Mouse (Mus musculus) heart, embryonic 13.5 days (tissue): ENCODE measurements at regions not wholly inside any gene's neighbourhood (a gene's known extent, or its start where the extent isn't known, plus 50 kb on each side); places are given as distances from the start of the nearest gene placed in this dataset.
"Not testable (repeated sequence)": the region's sequence is repeated elsewhere in the genome, so short reads cannot be mapped to it uniquely, and the experiment has no call there.

Experiments
- ATAC-seq: fragments of 200-750 bp; cut with Nextera tagmentation; 2 replicates; pipeline ENCODE4 v1.8.0; 2017; ENCODE audit warnings: moderate TSS enrichment; ENCODE audit not compliant: insufficient number of reproducible peaks, low FRiP score, low TSS enrichment; ENCODE audit errors: extremely low read depth
- H3K27ac ChIP-seq: fragments of 300-500 bp; sonication (generic); replicated peaks from 2 replicates; pipeline ENCODE4 v1.5.1; 2015; ENCODE audit warnings: moderate library complexity, mild to moderate bottlenecking, inconsistent platforms
- H3K27me3 ChIP-seq: fragments of 300-500 bp; sonication (generic); replicated peaks from 2 replicates; pipeline ENCODE4 v1.6.1; 2015; ENCODE audit warnings: mild to moderate bottlenecking, inconsistent platforms
- H3K36me3 ChIP-seq: fragments of 300-500 bp; sonication (generic); 2 replicates; pipeline ENCODE4 v1.6.1; 2015; ENCODE audit warnings: mild to moderate bottlenecking, inconsistent platforms
- H3K4me1 ChIP-seq: fragments of 300-500 bp; sonication (generic); 2 replicates; pipeline ENCODE4 v1.6.1; 2015; ENCODE audit warnings: inconsistent platforms
- H3K4me2 ChIP-seq: fragments of 300-500 bp; sonication (generic); 2 replicates; pipeline ENCODE4 v1.6.1; 2015; ENCODE audit warnings: inconsistent platforms, mild to moderate bottlenecking, moderate library complexity
- H3K4me3 ChIP-seq: fragments of 300-500 bp; sonication (generic); 2 replicates; pipeline ENCODE4 v1.5.1; 2015; ENCODE audit warnings: moderate library complexity, mild to moderate bottlenecking, inconsistent platforms
- H3K9ac ChIP-seq: fragments of 300-500 bp; sonication (generic); 2 replicates; pipeline ENCODE4 v1.6.1; 2015; ENCODE audit warnings: inconsistent platforms, mild to moderate bottlenecking, moderate library complexity
- H3K9me3 ChIP-seq: fragments of 300-500 bp; sonication (generic); 2 replicates; pipeline ENCODE4 v1.6.1; 2016; ENCODE audit warnings: inconsistent platforms
- WGBS: fragments of 180-500 bp; shearing (Covaris S2); methylation state at CpG from one replicate; pipeline ENCODE4 v1.1.7; 2015; ENCODE audit warnings: mixed read lengths; 5-methylcytosine and 5-hydroxymethylcytosine counted together

DNA sequence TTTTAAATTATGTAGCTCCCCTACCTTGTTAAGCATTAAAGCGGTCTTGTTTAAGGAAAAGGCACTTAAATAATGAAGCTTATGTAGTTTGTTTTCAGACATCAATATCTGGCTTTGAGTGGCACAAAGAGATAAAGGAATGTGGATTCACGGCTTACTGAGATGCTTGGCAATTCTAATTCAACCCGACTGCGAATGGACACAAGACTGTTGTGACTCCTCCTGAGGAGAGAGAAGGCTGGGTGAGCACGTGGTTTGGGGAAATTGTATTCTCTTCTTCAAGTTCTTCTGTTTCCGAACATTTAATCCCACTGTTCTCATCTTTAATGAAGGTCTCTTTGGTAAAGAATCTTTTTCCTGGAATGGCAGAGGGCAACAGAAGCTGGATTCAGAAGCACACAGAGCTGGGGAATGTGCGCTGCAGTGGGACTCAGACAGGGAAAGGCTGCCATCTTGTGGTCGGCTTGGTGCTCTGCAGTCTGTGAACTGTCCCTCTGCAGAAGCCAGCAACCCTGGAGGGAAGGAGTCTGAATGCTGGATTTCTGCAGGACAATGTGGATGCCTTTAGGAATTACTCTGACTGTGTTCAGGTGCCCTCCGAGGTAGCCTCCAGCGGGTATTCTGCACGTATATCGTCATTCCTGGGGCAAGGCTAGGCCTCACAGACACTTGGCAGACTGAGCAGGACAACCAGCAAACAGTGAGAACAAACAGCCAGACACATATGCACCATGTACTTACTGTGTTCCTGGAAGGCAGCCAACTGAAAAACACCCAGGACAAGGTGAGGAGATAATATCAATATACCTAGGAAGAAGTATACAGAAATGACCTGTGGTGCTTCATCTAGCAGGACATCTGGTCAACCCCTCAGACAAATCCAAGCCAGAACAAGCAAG is 54.0 kb upstream of the Pax1 start:
- Histone ChIP-seq H3K9ac (no peak overlapping the region), H3K4me2 (no peak overlapping the region), H3K4me3 (no peak overlapping the region), H3K4me1 (no peaks in the 10 kb centered on the region), H3K27ac (no peak overlapping the region), H3K27me3 (peaks cover 55% of the 10 kb centered on the region), H3K9me3 (no peaks in the 10 kb centered on the region), H3K36me3 (no peaks in the 10 kb centered on the region)
- ATAC-seq: no peak
- WGBS: 16% methylated on average over 12 of the region's 12 CpGs

DNA sequence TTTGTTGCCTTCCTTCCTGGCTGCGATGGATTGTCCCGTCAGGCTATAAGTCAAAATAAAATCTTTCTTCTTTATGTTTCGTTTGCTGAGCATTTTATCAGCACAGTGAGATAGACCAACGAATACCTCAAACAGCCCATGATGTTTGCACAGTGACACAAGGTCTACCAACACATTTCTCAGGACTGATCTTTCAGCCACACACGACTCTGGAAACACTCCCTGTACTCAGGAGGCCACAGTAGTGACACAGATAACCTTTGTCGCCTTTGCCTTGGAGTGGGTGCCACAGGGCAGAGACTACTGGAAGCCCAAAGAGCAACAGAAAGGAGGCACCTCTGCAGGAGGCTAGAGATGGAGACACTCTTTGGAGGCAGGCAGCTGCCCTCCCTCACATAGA is 55.0 kb upstream of the Pax1 start:
- no peaks in the 10 kb centered on the region for H3K9me3 ChIP-seq
- 46% methylated on average over 6 of the region's 6 CpGs for whole genome bisulfite sequencing
- no peak overlapping the region for H3K9ac ChIP-seq
- ATAC-seq: no peak
- no peaks in the 10 kb centered on the region for H3K4me1 ChIP-seq
- H3K4me3 ChIP-seq: no peak overlapping the region
- H3K27me3 ChIP-seq: peaks cover 55% of the 10 kb centered on the region
- no peak overlapping the region for H3K4me2 ChIP-seq
- H3K36me3 ChIP-seq: no peaks in the 10 kb centered on the region
- no peak overlapping the region for H3K27ac ChIP-seq

DNA sequence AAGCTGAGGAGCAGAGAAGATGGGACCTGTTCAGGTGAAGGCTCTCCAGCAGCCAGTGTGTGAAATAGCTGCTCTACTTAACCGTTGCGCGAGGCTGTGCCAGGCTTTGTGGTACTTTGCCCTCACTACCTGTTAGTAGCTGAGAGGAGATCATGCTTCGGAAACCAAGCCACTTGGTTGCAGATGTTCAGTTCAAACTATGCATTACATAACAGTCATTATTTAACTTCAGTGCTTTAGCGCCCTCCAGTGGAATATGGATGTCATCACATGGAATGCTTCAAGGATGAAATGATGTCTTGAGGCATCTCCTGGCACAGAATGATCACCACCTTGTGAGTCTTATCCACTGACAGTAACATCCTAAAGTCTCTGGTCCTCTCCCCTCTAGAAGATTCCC is 56.5 kb upstream of the Pax1 start:
- no peak overlapping the region for H3K27ac ChIP-seq
- H3K36me3 ChIP-seq: no peaks in the 10 kb centered on the region
- no peaks in the 10 kb centered on the region for H3K4me1 ChIP-seq
- no peak overlapping the region for H3K4me3 ChIP-seq
- H3K4me2 ChIP-seq: no peak overlapping the region
- 25% methylated on average over 5 of the region's 5 CpGs for WGBS
- H3K27me3 ChIP-seq: peaks cover 51% of the 10 kb centered on the region
- no peak overlapping the region for H3K9ac ChIP-seq
- no peaks in the 10 kb centered on the region for H3K9me3 ChIP-seq
- ATAC-seq: no peak

DNA sequence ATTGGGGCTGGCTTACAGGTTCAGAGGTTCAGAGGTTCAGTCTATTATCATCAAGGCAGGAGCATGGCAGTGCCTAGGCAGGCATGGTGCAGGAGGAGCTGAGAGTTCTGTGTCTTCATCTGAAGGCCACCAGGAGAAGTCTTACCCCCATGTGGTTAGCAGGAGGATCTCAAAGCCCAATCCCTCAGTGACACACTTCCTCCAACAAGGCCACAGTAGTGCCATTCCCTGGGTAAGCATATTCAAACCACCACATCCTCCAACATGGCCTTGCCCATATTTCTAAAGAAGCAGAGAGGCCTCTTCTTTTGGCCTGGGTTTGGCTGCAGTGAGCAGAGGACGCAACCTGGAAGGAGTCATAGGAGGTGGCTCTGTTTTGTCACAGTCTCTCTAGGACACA is 61.2 kb upstream of the Pax1 start:
- 86% methylated on average over 1 of the region's 1 CpGs for WGBS
- H3K27me3 ChIP-seq: peaks cover 10% of the 10 kb centered on the region
- no peaks in the 10 kb centered on the region for H3K9me3 ChIP-seq
- no peaks in the 10 kb centered on the region for H3K36me3 ChIP-seq
- no peak for ATAC-seq
- no peak overlapping the region for H3K4me2 ChIP-seq
- H3K4me1 ChIP-seq: peaks cover 19% of the 10 kb centered on the region
- H3K4me3 ChIP-seq: no peak overlapping the region
- H3K9ac ChIP-seq: no peak overlapping the region
- no peak overlapping the region for H3K27ac ChIP-seq

DNA sequence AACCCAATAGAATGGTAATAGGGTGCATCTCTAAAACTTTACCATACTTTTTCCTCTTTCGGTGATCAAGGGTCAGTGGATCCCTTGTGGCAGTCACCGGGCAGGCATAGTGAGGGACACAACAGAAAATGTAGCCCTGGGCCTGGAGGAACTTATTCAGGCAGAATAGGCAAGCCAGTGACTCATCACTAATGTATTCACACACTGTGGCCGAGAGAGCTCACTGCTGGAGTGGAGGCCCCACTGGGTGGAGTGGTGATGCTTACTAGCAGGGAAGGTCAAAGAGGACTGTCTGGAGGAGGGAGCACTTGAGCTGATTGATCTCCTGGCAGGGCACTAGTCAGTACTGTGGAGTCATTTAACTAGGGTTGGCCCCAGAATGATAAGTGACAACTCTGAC is 62.4 kb upstream of the Pax1 start:
- Histone ChIP-seq H3K36me3 (no peaks in the 10 kb centered on the region), H3K27me3 (peaks cover under 1% of the 10 kb centered on the region; the same call in 1 of the 2 replicates), H3K4me2 (no peak overlapping the region), H3K4me3 (no peak overlapping the region), H3K9ac (no peak overlapping the region), H3K4me1 (peaks cover 19% of the 10 kb centered on the region), H3K9me3 (no peaks in the 10 kb centered on the region), H3K27ac (no peak overlapping the region)
- 52% methylated on average over 3 of the region's 3 CpGs for WGBS
- ATAC-seq: no peak

DNA sequence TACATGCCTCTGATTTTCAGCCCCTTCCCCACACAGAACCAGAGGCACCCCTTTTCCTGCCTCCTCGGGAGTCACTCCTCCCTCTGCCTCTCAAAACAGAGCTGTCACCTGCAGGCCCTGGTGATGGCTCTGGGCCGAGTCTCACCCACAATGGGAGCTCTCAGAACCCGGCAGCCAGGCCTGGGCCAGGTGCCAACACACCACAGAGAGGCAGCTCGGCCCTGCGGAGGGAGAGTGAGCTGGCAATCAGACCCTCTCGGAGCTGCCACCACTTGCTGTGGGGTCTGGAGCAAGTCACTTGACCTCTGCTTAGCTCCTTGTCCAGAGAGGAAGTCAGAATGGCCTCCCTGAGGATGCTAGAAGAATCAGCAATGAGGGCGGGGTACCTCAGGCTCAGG is 63.2 kb upstream of the Pax1 start:
- Histone ChIP-seq H3K9me3 (no peaks in the 10 kb centered on the region), H3K36me3 (no peaks in the 10 kb centered on the region), H3K9ac (no peak overlapping the region), H3K4me1 (peaks cover 19% of the 10 kb centered on the region), H3K4me3 (no peak overlapping the region), H3K27me3 (no peaks in the 10 kb centered on the region; the same call in 1 of the 2 replicates), H3K4me2 (no peak overlapping the region), H3K27ac (peak overlapping the region; percentile 42)
- 22% methylated on average over 7 of the region's 7 CpGs for WGBS
- no peak for ATAC-seq

DNA sequence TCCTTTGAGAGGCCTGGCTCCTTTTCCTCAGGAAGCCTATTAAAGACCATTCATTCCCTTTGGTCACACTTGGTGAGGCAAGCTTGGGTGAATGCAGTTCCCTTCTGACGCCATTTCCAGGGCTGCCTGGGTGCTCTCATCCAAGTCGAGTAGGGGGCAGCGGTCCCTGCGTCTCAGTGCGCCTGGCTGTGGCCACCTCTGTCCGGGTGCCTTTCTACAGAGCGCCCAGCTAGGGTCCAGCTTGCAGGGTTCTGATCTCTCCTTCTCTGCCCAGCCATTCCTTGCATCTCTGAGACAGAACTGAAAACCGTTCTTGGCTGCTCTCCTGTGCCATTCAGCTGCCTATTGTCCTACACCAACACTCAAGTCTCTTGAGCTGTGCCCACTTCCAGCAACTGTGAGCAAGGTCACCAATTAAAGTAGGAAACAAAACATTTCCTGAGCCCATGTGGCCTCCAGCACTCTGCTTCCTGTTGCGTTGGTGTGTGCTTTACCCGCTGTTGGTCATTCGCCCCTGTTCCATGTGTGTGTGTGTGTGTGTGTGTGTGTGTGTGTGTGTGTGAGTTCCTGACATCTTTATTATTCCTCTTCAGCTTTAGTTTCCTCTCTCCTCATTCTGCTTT is 63.7 kb upstream of the Pax1 start:
- H3K9me3 ChIP-seq: no peaks in the 10 kb centered on the region
- H3K27me3 ChIP-seq: no peaks in the 10 kb centered on the region; the same call in 1 of the 2 replicates
- no peak overlapping the region for H3K9ac ChIP-seq
- H3K4me1 ChIP-seq: peaks cover 19% of the 10 kb centered on the region
- H3K4me2 ChIP-seq: no peak overlapping the region
- H3K36me3 ChIP-seq: no peaks in the 10 kb centered on the region
- no peak; the same call in 1 of the 2 replicates for ATAC-seq
- peak overlapping the region; percentile 42 for H3K27ac ChIP-seq
- 75% methylated on average over 11 of the region's 11 CpGs for WGBS
- H3K4me3 ChIP-seq: no peak overlapping the region

DNA sequence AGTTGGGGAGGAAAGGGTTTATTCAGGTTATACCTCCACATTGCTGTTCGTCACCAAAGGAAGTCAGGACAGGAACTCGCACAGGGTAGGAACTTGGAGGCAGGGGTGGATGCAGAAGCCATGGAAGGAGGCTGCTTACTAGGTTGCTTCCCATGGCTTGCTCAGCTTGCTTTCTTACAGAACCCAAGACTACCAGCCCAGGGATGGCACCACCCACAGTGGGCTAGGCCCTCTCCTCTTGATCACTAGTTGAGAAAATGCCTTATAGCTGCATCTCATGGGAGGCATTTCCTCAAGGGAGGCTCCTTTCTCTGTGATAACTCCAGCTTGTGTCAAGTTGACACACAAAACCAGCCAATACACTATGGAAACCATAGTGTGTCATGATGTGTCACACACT is 66.8 kb upstream of the Pax1 start:
- not testable (repeated sequence) for H3K4me3 ChIP-seq, H3K4me2 ChIP-seq, H3K9me3 ChIP-seq, H3K27me3 ChIP-seq, H3K36me3 ChIP-seq, H3K9ac ChIP-seq, ATAC-seq, H3K27ac ChIP-seq
- WGBS: 74% methylated on average over 2 of the region's 2 CpGs
- H3K4me1 ChIP-seq: peaks cover 19% of the 10 kb centered on the region

DNA sequence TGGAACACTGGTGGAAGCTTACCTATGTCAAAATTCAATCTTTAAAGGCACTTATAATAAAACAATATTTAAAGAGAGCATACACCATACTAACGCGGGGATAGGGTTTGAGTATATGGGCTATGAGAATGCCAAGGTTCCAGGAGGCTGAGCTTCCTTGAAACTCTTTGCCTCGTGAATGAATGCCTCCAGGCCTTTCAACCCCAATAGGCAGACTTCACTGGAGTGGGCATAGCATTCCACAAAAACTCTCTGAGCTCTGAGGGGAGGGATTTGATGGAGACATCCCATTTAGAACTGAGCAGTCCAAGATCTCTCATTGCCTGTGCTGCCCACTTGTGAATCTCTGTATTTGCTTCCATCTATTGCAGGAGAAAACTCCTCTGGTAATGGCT is 68.4 kb upstream of the Pax1 start:
- ATAC-seq: no peak
- no peak overlapping the region for H3K27ac ChIP-seq
- no peak overlapping the region for H3K4me2 ChIP-seq
- no peaks in the 10 kb centered on the region for H3K9me3 ChIP-seq
- no peak overlapping the region for H3K4me3 ChIP-seq
- no peaks in the 10 kb centered on the region for H3K36me3 ChIP-seq
- H3K27me3 ChIP-seq: no peaks in the 10 kb centered on the region
- 56% methylated on average over 3 of the region's 3 CpGs for WGBS
- H3K4me1 ChIP-seq: peaks cover 6% of the 10 kb centered on the region
- H3K9ac ChIP-seq: no peak overlapping the region

DNA sequence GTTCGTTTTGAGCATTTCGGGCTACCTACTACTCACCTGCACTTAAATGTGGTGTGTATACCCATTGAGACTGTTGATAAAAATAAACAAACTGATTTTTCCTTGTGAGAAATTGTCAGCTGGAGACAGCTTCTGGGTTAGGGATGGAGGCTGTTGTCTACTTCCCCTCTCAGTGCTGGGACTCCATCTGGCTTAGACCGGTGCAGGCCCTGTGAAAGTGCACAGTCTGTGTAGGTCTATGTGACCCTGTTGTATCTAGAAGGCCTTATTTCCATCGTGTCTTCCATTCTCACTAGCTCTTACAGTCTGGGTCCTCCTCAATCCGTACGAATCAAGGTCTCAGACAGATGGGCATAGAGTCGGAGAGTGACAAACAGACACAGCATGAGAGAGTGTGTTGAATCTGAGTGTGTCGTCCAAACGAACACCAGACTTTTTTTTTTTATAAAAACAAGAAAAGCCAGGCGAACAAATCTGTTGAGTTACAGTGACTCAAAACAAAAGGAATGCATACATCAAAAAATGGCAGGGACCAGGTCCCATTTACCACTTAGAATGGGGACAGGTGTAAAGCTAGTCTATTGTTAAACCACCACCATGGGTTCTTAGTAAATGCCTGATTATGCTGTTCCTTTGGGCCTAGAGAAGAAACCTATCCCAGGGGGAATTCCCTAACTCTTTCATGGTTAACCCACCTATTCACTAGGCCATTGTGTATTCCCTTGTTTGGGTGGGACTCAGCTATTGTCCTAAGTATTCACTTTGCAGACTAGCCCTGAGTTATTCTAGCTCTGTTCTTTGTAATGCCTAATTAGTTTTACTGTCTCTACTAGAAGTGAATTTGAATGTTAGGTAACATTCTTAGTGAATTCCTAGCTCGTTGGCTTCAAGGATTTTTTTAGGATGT is 69.1 kb upstream of the Pax1 start:
- no peaks in the 10 kb centered on the region for H3K4me1 ChIP-seq
- no peak overlapping the region for H3K4me3 ChIP-seq
- no peak for ATAC-seq
- H3K9me3 ChIP-seq: no peaks in the 10 kb centered on the region
- 56% methylated on average over 11 of the region's 11 CpGs for WGBS
- H3K27me3 ChIP-seq: no peaks in the 10 kb centered on the region
- H3K36me3 ChIP-seq: no peaks in the 10 kb centered on the region
- H3K9ac ChIP-seq: no peak overlapping the region
- H3K27ac ChIP-seq: no peak overlapping the region
- H3K4me2 ChIP-seq: no peak overlapping the region

DNA sequence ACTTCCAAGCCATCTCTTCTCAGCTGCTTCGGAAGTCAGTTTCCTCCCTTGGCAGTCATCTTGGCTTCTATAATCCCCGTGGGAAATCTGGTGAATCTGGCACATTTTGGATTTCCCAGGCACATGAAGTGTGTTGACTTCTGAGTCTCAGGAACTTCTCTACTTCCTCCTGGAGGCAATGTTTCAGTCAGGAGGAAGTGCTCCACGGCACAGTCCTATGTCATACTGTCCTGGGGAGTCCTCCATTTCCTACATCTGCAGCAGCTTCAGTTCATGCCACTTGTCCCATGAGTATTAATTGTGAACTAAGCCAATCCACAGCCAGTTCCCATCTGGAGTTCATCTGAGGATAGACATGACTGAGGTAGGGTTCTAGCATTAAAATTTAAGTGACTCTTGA is 78.3 kb upstream of the Pax1 start:
- no peaks in the 10 kb centered on the region for H3K27me3 ChIP-seq
- no peaks in the 10 kb centered on the region for H3K4me1 ChIP-seq
- 55% methylated on average over 3 of the region's 3 CpGs for WGBS
- H3K4me3 ChIP-seq: no peak overlapping the region
- H3K4me2 ChIP-seq: no peak overlapping the region
- H3K27ac ChIP-seq: no peak overlapping the region
- ATAC-seq: no peak
- H3K9ac ChIP-seq: no peak overlapping the region
- no peaks in the 10 kb centered on the region for H3K36me3 ChIP-seq
- no peaks in the 10 kb centered on the region for H3K9me3 ChIP-seq
